Mouse (Mus musculus): ENCODE results near the gene Ttll4. TPM values are rescaled to one million over a fixed set of nuclear protein-coding genes. Genes with fewer than 3 reads are reported as not detected.

Gene Ttll4
- polyA plus RNA-seq, 1 experiment = 6.2 TPM

DNA sequence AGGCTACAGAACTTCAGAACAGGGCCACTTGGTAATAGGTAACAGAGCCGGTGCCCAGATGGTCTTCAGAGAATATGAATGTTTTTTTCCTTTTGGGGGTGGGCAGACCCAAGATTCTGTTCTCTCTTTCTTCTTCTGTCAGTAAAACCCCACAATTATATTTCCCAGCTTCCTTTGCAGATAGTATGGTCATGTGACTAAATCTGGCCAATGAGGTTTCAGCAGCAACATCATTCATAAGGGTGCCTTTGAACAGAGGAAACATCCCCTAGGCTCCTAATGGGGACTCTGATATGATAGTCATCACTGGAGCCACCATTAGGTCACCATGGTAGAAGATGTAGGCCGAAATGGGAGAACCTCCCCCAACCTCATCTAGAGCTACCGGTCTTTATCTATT, 91.3 kb downstream of the Ttll4 start:
- H3K27ac ChIP-seq (replicated peaks; ENCODE audit: low read depth, low read length) = no peak overlapping the region
- no peak overlapping the region for H3K4me3 ChIP-seq (ENCODE audit: insufficient read depth, low read depth, low read length)
- peaks cover 5% of the 10 kb centered on the region; the same call in 1 of the 2 replicates for H3K4me1 ChIP-seq (ENCODE audit: control insufficient read depth, insufficient read depth, insufficient read length, low read length)

Other genes starting within 250 kb of the Ttll4 start
- gene Cnot9, start 155.7 kb upstream of the Ttll4 start, polyA plus RNA-seq (2012; ENCODE audit: insufficient read depth, insufficient read length, missing spikeins) = 9.7 and 9.8 TPM in 2 replicates
- gene Plcd4, start 118.9 kb upstream of the Ttll4 start, polyA plus RNA-seq (2012; ENCODE audit: insufficient read depth, insufficient read length, missing spikeins) = 1.1 TPM in 1 of 2 replicates, not detected in the other
- gene Usp37, start 117.5 kb upstream of the Ttll4 start, polyA plus RNA-seq (2012; ENCODE audit: insufficient read depth, insufficient read length, missing spikeins) = 3.4 and 3.6 TPM in 2 replicates
- gene Zfp142, start 73.5 kb upstream of the Ttll4 start, polyA plus RNA-seq (2012; ENCODE audit: insufficient read depth, insufficient read length, missing spikeins) = 5.1 and 6.1 TPM in 2 replicates
- gene Bcs1l, start 73.5 kb upstream of the Ttll4 start, polyA plus RNA-seq (2012; ENCODE audit: insufficient read depth, insufficient read length, missing spikeins) = 31.4 and 36.9 TPM in 2 replicates
- gene Rnf25, start 60.3 kb upstream of the Ttll4 start, polyA plus RNA-seq (2012; ENCODE audit: insufficient read depth, insufficient read length, missing spikeins) = 15.5 and 21.6 TPM in 2 replicates
- gene Stk36, start 60.3 kb upstream of the Ttll4 start, polyA plus RNA-seq (2012; ENCODE audit: insufficient read depth, insufficient read length, missing spikeins) = 0.58 and 1.5 TPM in 2 replicates
- 40.2 and 90.5 TPM in 2 replicates for gene Cyp27a1, start 51.8 kb downstream of the Ttll4 start, polyA plus RNA-seq (2012; ENCODE audit: insufficient read depth, insufficient read length, missing spikeins)
- gene Prkag3, start 87.5 kb downstream of the Ttll4 start, polyA plus RNA-seq (2012; ENCODE audit: insufficient read depth, insufficient read length, missing spikeins) = 0.59 and 1.3 TPM in 2 replicates
- gene Wnt6, start 110.1 kb downstream of the Ttll4 start, polyA plus RNA-seq (2012; ENCODE audit: insufficient read depth, insufficient read length, missing spikeins) = not detected in 2 replicates
- gene Wnt10a, start 129.8 kb downstream of the Ttll4 start, polyA plus RNA-seq (2012; ENCODE audit: insufficient read depth, insufficient read length, missing spikeins) = not detected in 2 replicates
- not detected in 2 replicates for gene Cdk5r2, start 193.2 kb downstream of the Ttll4 start, polyA plus RNA-seq (2012; ENCODE audit: insufficient read depth, insufficient read length, missing spikeins)
- not detected in 2 replicates for gene Fev, start 223.7 kb downstream of the Ttll4 start, polyA plus RNA-seq (2012; ENCODE audit: insufficient read depth, insufficient read length, missing spikeins)
- gene Cryba2, start 231.4 kb downstream of the Ttll4 start, polyA plus RNA-seq (2012; ENCODE audit: insufficient read depth, insufficient read length, missing spikeins) = not detected in 2 replicates

Measured in brown adipose tissue, adult 24 weeks (tissue).